Mouse (Mus musculus): ENCODE results near the gene Hoxd13. TPM values are rescaled to one million over a fixed set of nuclear protein-coding genes. Genes with fewer than 3 reads are reported as not detected.

The Hoxd13 gene
- polyA plus RNA-seq, 1 experiment = 0.04 TPM

DNA sequence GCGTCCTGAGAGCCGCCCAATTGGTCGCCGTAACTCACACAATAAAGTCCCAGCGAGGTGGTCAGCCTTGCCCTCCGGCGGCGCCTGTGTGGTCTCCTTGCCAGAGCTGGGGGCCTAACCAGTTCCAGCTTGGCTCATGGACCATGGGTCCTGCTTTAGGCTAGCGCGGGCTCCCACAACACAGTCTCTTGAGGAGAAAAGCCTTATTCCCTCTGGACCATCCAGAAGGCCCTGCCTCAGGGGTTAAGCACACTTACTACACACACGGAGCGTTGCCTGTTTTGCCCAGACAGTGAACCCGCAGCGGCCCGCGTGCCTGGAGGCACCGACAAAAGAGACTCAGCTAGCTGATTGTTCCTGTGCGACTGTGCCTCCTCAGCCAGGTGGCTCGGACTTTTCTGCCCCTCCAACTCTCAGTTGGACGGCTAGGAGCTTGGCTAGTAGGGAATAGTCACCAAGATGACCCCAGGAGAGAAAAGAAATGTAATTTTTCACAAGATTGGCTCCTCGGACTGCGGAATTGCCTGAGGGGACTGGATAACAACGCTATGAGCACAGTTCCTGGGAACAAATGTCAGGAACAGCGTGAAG, 5.8 kb downstream of the Hoxd13 start:
- H3K4me3 ChIP-seq (ENCODE audit: control insufficient read depth, insufficient read depth, low read length) = no peak overlapping the region
- H3K27ac ChIP-seq (ENCODE audit: control insufficient read depth, insufficient read depth, low read length) = no peak overlapping the region
- DNase-seq = no peak
- H3K36me3 ChIP-seq (ENCODE audit: control insufficient read depth, insufficient read depth, low read length) = no peaks in the 10 kb centered on the region
- TF ChIP-seq POLR2A (IDR thresholded peaks at IDR 0.05; ENCODE audit: control insufficient read depth, extremely low read depth, insufficient read depth, low read length, poor library complexity) (no peak), CTCF (IDR thresholded peaks at IDR 0.05; ENCODE audit: borderline replicate concordance, control insufficient read depth, extremely low read depth, insufficient read depth, low read length, poor library complexity) (no peak)
- WGBS = 10% methylated on average over 24 of the region's 24 CpGs
- no peaks in the 10 kb centered on the region for H3K4me1 ChIP-seq (replicated peaks; ENCODE audit: control insufficient read depth, insufficient read depth, low read length)
- H3K27me3 ChIP-seq (ENCODE audit: control insufficient read depth, insufficient read depth, low read length) = peaks cover 37% of the 10 kb centered on the region

- no peak for DNase-seq
- Histone ChIP-seq H3K36me3 (ENCODE audit: control insufficient read depth, insufficient read depth, low read length) (no peaks in the 10 kb centered on the region), H3K27me3 (ENCODE audit: control insufficient read depth, insufficient read depth, low read length) (peaks cover 40% of the 10 kb centered on the region), H3K27ac (ENCODE audit: control insufficient read depth, insufficient read depth, low read length) (no peak within 1 kb of the TSS), H3K4me3 (ENCODE audit: control insufficient read depth, insufficient read depth, low read length) (no peak within 1 kb of the TSS), H3K4me1 (replicated peaks; ENCODE audit: control insufficient read depth, insufficient read depth, low read length) (no peaks in the 10 kb centered on the region)
- TF ChIP-seq POLR2A (IDR thresholded peaks at IDR 0.05; ENCODE audit: control insufficient read depth, extremely low read depth, insufficient read depth, low read length, poor library complexity) (no peak), CTCF (IDR thresholded peaks at IDR 0.05; ENCODE audit: borderline replicate concordance, control insufficient read depth, extremely low read depth, insufficient read depth, low read length, poor library complexity) (no peak)
- WGBS = 15% methylated on average over 47 of the region's 47 CpGs
These were observed 7.0 kb downstream of the Hoxd13 start, which contains the start of gene Hoxd12 for GRCm38 (mm10) chr2:74674881-74675665. Hoxd12 (plus strand) TSS chr2:74675013.

DNA sequence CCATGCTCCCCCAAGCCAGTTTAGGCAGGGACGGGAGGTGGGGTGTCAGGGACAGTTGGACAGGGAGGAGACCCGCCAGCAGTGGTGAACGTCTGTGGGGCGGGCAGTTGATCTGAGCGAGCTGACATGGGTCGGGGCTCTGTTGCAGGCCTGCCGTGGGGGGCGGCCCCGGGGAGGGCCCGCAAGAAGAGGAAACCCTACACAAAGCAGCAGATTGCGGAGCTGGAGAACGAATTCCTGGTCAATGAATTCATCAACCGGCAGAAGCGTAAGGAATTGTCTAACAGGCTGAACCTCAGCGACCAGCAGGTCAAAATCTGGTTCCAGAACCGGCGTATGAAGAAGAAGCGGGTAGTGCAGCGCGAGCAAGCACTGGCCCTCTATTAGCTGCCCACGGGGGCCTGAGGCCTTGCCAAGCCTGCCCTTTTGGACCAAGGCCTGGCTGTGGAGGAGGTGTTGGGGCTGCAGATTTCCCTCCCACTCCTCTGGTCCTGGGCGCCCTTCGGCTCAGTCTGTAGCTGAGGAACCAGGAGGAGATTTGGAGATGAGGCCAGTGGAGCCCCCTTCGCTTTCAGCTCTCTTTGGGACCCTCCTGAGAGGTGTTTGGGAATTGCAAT, 7.7 kb downstream of the Hoxd13 start:
- Histone ChIP-seq H3K27ac (ENCODE audit: control insufficient read depth, insufficient read depth, low read length) (no peak overlapping the region), H3K36me3 (ENCODE audit: control insufficient read depth, insufficient read depth, low read length) (no peaks in the 10 kb centered on the region), H3K4me1 (replicated peaks; ENCODE audit: control insufficient read depth, insufficient read depth, low read length) (no peaks in the 10 kb centered on the region), H3K27me3 (ENCODE audit: control insufficient read depth, insufficient read depth, low read length) (peaks cover 40% of the 10 kb centered on the region), H3K4me3 (ENCODE audit: control insufficient read depth, insufficient read depth, low read length) (no peak overlapping the region)
- 19% methylated on average over 24 of the region's 24 CpGs for WGBS
- DNase-seq = no peak
- TF ChIP-seq POLR2A (IDR thresholded peaks at IDR 0.05; ENCODE audit: control insufficient read depth, extremely low read depth, insufficient read depth, low read length, poor library complexity) (no peak), CTCF (IDR thresholded peaks at IDR 0.05; ENCODE audit: borderline replicate concordance, control insufficient read depth, extremely low read depth, insufficient read depth, low read length, poor library complexity) (no peak)

DNA sequence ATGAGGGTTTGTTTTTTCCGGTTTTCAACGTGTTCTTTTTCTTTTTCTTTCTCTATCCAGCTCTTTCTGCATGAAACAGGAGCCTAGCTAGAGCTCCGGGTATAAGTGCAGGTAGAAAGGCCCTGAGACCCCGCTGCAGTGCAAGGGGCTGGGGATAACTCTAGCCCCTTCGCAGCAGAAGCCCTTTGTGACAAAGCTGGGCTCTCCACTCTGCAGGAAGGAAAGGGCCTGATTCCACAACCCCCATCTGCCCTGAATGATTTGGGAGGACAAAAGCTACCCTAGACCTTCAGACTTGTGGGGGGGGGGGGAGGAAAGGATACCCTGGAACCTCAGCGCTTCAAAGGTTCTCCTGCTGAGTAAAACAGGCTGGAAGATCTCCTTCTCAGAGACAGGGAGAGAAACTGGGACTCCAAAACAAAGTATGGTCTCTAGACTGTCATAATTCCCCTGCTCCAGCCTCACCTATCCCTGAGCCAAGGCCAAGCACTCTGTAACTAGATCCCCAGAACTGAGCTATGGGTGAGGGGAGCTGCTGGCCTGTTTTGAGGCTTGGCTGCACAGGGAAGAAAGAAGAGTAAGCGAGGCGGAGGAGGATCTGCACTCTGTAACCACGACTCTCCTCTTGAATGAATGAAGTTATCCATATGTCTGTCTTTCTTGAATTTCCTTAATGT, 8.4 kb downstream of the Hoxd13 start:
- Histone ChIP-seq H3K4me3 (ENCODE audit: control insufficient read depth, insufficient read depth, low read length) (no peak overlapping the region), H3K27ac (ENCODE audit: control insufficient read depth, insufficient read depth, low read length) (no peak overlapping the region), H3K4me1 (replicated peaks; ENCODE audit: control insufficient read depth, insufficient read depth, low read length) (no peaks in the 10 kb centered on the region), H3K27me3 (ENCODE audit: control insufficient read depth, insufficient read depth, low read length) (peaks cover 40% of the 10 kb centered on the region), H3K36me3 (ENCODE audit: control insufficient read depth, insufficient read depth, low read length) (no peaks in the 10 kb centered on the region)
- TF ChIP-seq POLR2A (IDR thresholded peaks at IDR 0.05; ENCODE audit: control insufficient read depth, extremely low read depth, insufficient read depth, low read length, poor library complexity) (no peak), CTCF (IDR thresholded peaks at IDR 0.05; ENCODE audit: borderline replicate concordance, control insufficient read depth, extremely low read depth, insufficient read depth, low read length, poor library complexity) (no peak)
- WGBS = 13% methylated on average over 9 of the region's 9 CpGs
- no peak for DNase-seq

DNA sequence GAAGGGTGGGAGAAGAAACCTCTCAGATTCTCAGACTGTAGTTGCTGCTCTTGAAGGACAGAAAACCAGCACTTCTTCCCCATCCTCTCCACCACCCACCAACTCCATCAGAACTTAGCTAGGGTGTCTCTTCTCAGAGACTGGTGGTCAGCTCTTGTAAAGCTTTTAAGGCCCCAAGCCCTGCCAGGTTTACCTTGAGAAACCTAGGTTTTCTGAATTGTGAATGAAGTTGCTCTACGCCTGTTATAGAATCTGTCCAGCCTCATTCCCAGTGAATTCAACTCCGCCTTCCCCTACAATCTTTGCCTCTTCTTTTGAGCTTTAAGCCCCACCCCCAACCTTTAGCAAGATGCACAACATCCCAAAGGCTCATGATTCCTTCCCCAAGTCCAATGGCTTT, 9.0 kb downstream of the Hoxd13 start:
- Histone ChIP-seq H3K36me3 (ENCODE audit: control insufficient read depth, insufficient read depth, low read length) (no peaks in the 10 kb centered on the region), H3K27me3 (ENCODE audit: control insufficient read depth, insufficient read depth, low read length) (peaks cover 43% of the 10 kb centered on the region), H3K4me3 (ENCODE audit: control insufficient read depth, insufficient read depth, low read length) (no peak overlapping the region), H3K27ac (ENCODE audit: control insufficient read depth, insufficient read depth, low read length) (no peak overlapping the region), H3K4me1 (replicated peaks; ENCODE audit: control insufficient read depth, insufficient read depth, low read length) (no peaks in the 10 kb centered on the region)
- no peak for DNase-seq
- no peak for TF ChIP-seq POLR2A (IDR thresholded peaks at IDR 0.05; ENCODE audit: control insufficient read depth, extremely low read depth, insufficient read depth, low read length, poor library complexity)
- no peak for TF ChIP-seq CTCF (IDR thresholded peaks at IDR 0.05; ENCODE audit: borderline replicate concordance, control insufficient read depth, extremely low read depth, insufficient read depth, low read length, poor library complexity)
- 55% methylated on average over 2 of the region's 2 CpGs for WGBS

DNA sequence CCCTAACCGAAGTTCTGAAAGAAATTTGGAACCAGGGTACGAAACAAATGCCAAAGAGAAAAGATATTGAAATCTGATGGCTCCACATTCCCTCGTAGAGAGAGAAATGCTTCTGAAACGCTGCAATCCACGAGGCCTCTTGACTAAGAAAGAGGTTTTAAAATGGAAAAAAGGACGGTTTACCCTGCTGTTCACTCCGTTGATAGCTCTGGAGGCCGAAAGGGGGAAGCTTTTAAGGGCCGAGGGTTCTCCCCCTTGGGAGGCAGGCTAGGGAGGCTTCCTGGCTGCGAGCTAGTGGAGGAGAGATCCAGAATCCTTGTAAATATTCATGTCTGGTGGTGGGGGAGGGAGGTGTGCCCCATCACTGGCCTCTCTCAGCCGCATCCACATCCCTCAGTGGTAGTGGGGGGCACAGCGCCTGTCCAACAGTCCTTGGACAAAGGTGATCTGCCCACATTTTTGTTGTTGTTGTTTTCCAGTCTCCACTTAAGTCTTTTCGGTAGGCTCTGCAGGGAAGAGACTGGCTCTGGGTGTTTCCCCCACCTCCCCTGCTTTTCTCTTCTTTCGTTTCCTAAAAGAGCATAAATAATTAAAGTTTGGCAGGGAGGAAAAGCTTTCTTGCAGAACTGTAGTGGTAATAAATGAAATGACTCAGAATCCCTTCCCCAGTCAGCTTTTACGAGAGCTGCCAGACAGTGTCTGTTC, 10.9 kb downstream of the Hoxd13 start, which contains the start of gene Hoxd11:
Hoxd11 (plus strand) TSS at position 667 of the 705 bp plus-strand sequence.
- DNase-seq = no peak
- no peak for TF ChIP-seq CTCF (IDR thresholded peaks at IDR 0.05; ENCODE audit: borderline replicate concordance, control insufficient read depth, extremely low read depth, insufficient read depth, low read length, poor library complexity)
- TF ChIP-seq POLR2A (IDR thresholded peaks at IDR 0.05; ENCODE audit: control insufficient read depth, extremely low read depth, insufficient read depth, low read length, poor library complexity) = no peak
- 7% methylated on average over 15 of the region's 15 CpGs for WGBS
- H3K27me3 ChIP-seq (ENCODE audit: control insufficient read depth, insufficient read depth, low read length) = peaks cover 40% of the 10 kb centered on the region
- H3K27ac ChIP-seq (ENCODE audit: control insufficient read depth, insufficient read depth, low read length) = no peak within 1 kb of the TSS
- no peak within 1 kb of the TSS for H3K4me3 ChIP-seq (ENCODE audit: control insufficient read depth, insufficient read depth, low read length)
- no peaks in the 10 kb centered on the region for H3K36me3 ChIP-seq (ENCODE audit: control insufficient read depth, insufficient read depth, low read length)
- no peaks in the 10 kb centered on the region for H3K4me1 ChIP-seq (replicated peaks; ENCODE audit: control insufficient read depth, insufficient read depth, low read length)
